Mouse (Mus musculus): ENCODE results near the gene Rbm43. TPM values are rescaled to one million over a fixed set of nuclear protein-coding genes. Genes with fewer than 3 reads are reported as not detected.
"Not testable (repeated sequence)": the region's sequence is repeated elsewhere in the genome, so short reads cannot be mapped to it uniquely, and the experiment has no call there.

Gene Rbm43
- total RNA-seq, 4 experiments from 2014 or later: 3.3 to 4.1 (median 3.7) TPM

DNA sequence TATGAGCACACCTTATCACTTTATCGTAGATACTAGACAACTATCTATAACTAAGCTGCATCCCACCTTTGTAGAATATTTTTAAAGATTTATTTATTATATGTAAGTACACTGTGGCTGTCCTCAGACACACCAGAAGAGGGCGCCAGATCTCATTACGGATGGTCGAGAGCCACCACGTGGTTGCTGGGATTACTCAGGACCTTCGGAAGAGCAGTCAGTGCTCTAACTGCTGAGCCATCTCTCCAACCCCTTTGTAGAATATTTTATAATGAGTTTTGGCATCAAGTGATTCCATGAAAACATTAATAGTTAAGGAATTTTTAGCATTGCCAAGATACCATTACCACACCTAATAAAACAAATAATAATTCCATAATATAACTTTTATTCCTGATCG, 20.4 kb downstream of the Rbm43 start:
- DNase-seq (ENCODE audit: low spot score): no peak

DNA sequence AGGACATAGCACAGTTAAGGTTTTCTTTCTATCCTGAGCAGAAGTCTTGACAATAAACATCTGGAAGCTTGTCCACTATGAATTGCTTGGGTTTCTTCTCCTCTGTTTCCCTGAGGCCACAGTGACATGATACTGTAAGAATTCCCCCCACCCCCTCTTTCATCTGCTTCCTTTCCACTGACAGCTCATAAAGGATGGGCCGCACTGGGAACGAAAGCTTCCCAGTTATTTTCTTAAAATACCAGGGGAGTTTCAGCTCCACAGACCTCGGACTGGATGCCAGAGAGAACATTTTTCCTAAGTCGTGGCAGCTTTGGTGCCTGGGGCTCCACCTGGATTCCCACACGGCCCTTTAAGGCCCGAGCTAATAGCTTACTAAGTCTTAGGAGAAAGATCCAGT, 22.2 kb downstream of the Rbm43 start:
- DNase-seq (ENCODE audit: low spot score): no peak

DNA sequence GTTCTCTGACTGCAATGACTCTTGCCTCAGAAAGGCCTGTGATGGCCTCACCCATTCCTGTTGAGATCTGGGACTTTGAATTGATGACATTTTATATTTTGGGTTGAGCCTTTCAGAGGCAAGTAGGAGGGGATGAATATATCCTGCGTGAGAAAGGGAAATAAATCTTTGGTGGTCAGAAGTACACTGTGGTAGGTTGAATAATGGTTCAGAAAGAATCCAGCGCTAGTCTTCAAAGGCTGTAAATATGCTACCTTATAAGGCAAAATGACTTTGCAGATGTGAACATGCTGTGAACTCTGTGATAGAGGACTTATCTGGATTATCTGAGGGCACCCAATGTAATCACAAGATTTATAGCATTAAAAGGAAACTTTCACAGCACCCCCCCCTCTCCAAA, 23.1 kb downstream of the Rbm43 start:
- DNase-seq (ENCODE audit: low spot score): no peak

DNA sequence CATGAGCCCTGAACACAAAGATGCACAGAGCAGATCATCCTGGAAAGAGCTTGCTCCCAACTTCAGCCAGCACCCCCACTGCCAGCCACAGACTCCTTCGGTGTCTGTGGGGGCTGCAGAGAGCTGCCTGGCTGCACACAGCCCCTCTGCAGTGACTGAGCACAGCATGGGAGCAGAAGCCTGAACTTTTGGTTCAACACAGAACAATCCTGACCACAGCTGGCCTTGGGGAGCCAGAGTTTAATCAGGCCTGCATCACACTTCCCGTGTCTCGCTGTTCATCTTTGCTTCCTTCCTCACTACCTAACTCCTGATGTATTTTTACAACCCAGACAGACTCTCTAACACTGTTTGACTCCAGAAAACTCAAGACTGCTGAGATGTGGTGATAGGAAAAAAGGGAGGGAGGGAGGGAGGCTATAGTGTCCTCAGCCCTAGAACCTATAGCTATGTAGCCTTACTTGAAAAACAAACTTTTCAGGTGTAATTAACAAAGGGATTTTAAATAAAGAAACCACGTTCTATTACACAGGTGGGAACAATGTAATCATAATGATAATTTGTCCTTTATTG, 27.3 kb downstream of the Rbm43 start:
- DNase-seq (ENCODE audit: low spot score): no peak

DNA sequence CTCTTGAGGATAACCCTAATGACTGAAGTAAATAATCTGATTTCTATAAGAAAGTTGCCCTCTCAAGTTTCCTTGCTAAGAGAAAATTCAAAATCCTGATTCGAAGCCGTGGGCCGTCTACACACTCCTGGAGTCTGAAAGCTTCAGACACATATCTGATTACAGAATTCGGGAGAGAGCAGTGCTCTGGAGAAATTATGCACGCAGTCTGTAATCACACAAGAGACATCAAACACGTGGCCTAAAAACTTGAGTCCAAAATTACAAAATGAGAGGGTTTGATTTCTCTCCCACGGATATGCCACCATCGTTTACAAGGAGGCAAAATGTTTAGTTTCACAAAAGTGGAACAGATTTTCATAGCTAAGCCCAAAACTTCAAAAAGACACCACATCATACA, 29.3 kb downstream of the Rbm43 start:
- DNase-seq (ENCODE audit: low spot score): no peak

DNA sequence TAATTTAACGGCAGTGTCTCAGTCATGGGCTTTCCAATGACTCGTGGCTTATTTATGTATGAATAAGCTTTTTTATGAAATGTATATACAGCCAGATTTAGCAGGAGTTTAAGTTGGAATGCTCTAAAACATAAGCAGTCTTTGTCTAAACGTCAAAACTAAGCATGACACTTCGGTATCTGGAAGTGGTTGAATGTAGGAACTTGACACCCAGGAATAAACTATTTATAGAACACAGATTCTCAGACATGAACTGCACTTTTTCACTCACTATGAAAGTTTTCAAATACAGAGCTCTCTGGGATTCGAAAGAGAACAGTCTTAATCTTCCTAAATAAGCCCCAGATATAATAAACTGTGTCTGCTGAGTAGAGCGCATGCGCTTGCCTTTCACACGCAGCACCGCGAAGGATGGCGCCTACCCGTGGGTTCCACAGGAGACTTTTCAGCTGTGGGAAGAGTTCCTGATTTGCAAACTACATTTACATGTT, 42.5 kb downstream of the Rbm43 start:
- no peak for DNase-seq (ENCODE audit: low spot score)

DNA sequence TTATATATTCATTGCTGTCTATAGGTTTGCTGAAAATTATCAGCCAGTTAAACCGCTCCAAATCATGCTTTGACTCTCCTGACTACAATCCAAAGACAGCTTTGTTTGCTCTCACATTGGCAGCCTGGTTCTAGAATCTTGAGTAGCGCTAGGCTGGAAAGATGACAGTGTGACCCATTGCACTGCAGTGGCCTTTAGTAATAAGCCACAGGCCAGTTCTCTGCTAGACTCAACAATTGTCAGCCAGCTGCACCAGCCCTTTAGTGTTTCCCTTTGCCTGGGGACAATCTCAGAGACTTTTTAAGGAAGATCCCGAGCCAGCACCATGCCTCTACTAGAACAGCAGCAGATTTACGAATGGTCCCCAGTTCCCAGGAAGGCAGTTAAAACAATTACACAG, 44.0 kb downstream of the Rbm43 start:
- no peak for DNase-seq (ENCODE audit: low spot score)

DNA sequence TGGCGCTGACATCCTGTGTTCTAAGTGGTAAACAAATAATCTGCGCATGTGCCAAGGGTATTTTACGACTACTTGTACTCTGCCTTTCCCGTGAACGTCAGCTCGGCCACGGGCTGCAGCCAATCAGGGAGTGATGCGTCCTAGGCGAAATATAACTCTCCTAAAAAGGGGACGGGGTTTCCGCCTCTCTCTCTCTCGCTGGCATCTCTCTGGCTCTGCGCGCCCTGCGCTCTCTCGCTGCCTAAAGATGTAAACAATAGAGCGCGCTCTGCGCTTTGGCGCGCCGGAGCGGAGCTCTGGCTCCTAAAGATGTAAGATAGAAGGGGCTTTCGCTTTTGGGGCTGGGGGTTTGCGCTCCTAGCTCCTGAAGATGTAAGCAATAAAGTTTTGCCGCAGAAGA, 44.8 kb downstream of the Rbm43 start:
- not testable (repeated sequence) for DNase-seq (ENCODE audit: low spot score)

DNA sequence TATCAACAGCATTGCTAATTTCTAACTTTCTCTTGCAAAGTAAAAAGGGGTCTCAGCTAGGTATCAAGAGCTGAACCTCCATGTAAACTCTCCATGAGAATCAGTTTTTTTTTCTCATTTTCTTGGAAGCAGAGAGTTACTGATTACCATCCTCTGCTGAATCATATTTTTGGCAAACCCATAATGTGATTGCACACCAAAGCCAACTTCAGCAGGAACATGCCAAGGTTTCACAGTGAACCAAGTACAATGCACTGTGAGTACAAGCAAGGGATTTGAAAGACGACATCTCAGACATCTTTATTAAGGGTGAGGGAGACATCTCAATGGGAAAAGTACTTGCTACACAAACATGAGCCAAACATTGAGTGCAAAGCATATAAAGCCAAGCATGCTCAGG, 54.8 kb downstream of the Rbm43 start:
- DNase-seq (ENCODE audit: low spot score): no peak

Other genes with a start within 250 kb of the Rbm43 start
- 1 to 10 TPM; 4.5 to 8.7 (median 6.3) TPM for gene Nmi, start 38.3 kb upstream of the Rbm43 start, total RNA-seq (2022)
- gene Tnfaip6, start 102.8 kb upstream of the Rbm43 start, total RNA-seq (2022): under 1 TPM; 0.59 to 0.86 (median 0.67) TPM
- 10 to 100 TPM; 17.7 to 21.3 (median 20.8) TPM for gene Rif1, start 137.7 kb upstream of the Rbm43 start, total RNA-seq (2022)

Data from heart, adult 8-10 months (tissue).